Mouse (Mus musculus) lung, adult 2 months (tissue): ENCODE measurements around the gene Nudt5.

ENCODE experiments used
- CTCF ChIP-seq: fragments of 200-500 bp; IDR thresholded peaks from 2 replicates; pipeline ENCODE4 v1.5.1; 2011; ENCODE audit warnings: mild to moderate bottlenecking, low read length, control low read depth; ENCODE audit not compliant: insufficient read depth
- POLR2A ChIP-seq: fragments of 200-500 bp; IDR thresholded peaks from 2 replicates; pipeline ENCODE4 v1.6.1; 2011; ENCODE audit warnings: low read depth, mild to moderate bottlenecking, control low read depth, low read length, borderline replicate concordance; ENCODE audit errors: extremely low read depth

GRCm38 (mm10) chr2:5821264-5821663, 23.6 kb upstream of the Nudt5 start:
- TF ChIP-seq CTCF: no peak
- TF ChIP-seq POLR2A: no peak
